ENCODE assay signal across 8 mouse cellular contexts in the genomic region with DNA sequence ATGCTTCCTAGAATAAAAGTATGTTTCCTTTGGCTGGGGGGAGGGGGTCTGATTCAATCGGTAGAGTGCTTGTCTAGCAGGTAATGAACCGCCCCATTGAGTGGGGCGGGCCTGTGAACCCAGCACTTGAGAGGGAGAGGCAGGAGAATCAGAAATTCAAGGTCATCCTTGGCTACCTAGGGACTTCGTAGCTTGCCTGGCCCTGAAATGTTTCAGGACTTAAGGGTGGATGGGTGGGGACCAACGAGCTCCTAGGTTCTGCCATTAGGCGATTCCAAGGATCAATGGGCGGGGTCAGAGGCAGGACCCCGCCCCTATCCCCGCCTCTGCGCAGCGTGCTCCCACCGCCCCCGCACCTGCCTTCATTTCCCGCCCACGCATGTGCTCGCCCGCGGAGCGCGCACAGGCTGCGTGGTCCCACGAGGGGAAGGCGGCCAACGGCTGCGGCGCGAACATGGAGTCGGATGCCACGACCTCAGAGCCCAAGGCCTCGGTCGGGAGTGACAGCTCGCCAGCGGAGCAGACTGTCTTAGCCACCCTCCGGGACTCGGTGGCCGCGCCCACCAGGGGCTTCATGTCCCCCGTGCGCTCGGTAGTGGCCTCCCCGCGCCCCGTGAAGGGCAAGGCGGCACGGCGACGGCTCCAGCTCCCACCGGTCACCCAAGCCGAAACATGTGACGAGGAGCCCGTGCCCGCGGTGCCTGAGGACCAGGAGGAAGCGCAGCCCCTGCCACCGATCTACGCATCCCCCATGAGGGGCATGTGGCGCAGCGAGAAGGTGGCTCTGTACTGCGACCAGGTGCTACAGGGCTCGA. TPM values are rescaled to one million over a fixed set of nuclear protein-coding genes. Genes with fewer than 3 reads are reported as not detected.
DNase-seq lines count a peak whose midpoint lies in the region; ATAC-seq lines count a peak whose summit lies in the region.

A gene (plus strand): TSS at position 393 of the 815 bp plus-strand sequence.

- peak within 1 kb of the TSS; percentile 96 for H3K4me2 ChIP-seq in hindbrain, embryonic 14.5 days (replicated peaks)

- ATAC-seq in hindbrain, embryonic 14.5 days (ENCODE audit: low FRiP score): peak; percentile 91

- H3K36me3 ChIP-seq in hindbrain, embryonic 14.5 days (replicated peaks; ENCODE audit: control insufficient read depth, insufficient read depth): no peaks in the 10 kb centered on the region

- no peaks in the 10 kb centered on the region for H3K27me3 ChIP-seq in hindbrain, embryonic 14.5 days (ENCODE audit: control insufficient read depth, insufficient read depth, low read length)

- peak; percentile 76 for DNase-seq in WW6 (ENCODE audit: low read depth, low spot score)
- DNase-seq in cerebellum, postnatal 36 days: peak; percentile 67 to 78
- DNase-seq in frontal cortex, postnatal 36 days (ENCODE audit: low spot score in 2 of 2): peak; percentile 63 to 71
- peak; percentile 74 for DNase-seq in hindbrain, embryonic 14.5 days (ENCODE audit: low spot score)
- DNase-seq in layer of hippocampus, postnatal 36 days: peak; percentile 77 to 81
- DNase-seq in lung, postnatal 25 days (ENCODE audit: low spot score): peak; percentile 59
- peak; percentile 30 for DNase-seq in retina, postnatal 7 days (ENCODE audit: low read depth, low spot score)
- peak; percentile 28 for DNase-seq in urinary bladder, adult 2 months (ENCODE audit: low spot score)

- H3K4me1 ChIP-seq in hindbrain, embryonic 14.5 days (replicated peaks; ENCODE audit: control insufficient read depth, insufficient read depth, low read length): peaks cover 5% of the 10 kb centered on the region; the same call in 1 of the 2 replicates

- H3K4me3 ChIP-seq in hindbrain, embryonic 14.5 days (replicated peaks; ENCODE audit: low read length): peak within 1 kb of the TSS; percentile 55

- WGBS in hindbrain, embryonic 14.5 days: 3% methylated on average over 50 of the region's 60 CpGs

- H3K9ac ChIP-seq in hindbrain, embryonic 14.5 days: peak within 1 kb of the TSS; percentile 66

- H3K9me3 ChIP-seq in hindbrain, embryonic 14.5 days (ENCODE audit: control insufficient read depth, low read length): no peaks in the 10 kb centered on the region

- H3K27ac ChIP-seq in hindbrain, embryonic 14.5 days: no peak within 1 kb of the TSS

RNA-seq across cellular contexts. Expression of the gene that starts here (rescaled TPM):
- 0.56 and 0.85 TPM in 2 replicates for polyA plus RNA-seq in hindbrain, embryonic 14.5 days (2014; fragmentation: Nextera tagmentation; extraction: Ambion mirVana)
- 1 to 10 TPM; 3.8 to 6.0 TPM for total RNA-seq in layer of hippocampus, postnatal 36 days (2021)
- polyA plus RNA-seq in urinary bladder, adult 2 months (2012; rRNA removed): 0.34 and 0.37 TPM in 2 replicates

Comparison
In these comparisons a context has a peak if more than half of its experiments do, and no peak if none do; other contexts are left out.
1. Peak in DNase-seq, ATAC-seq, H3K4me3 ChIP-seq, H3K9ac ChIP-seq and H3K4me2 ChIP-seq in hindbrain, embryonic 14.5 days; RNA of the gene not detected or under 1 TPM.
2. Peak in DNase-seq in urinary bladder, adult 2 months; RNA of the gene not detected or under 1 TPM.
3. DNase-seq: peak in every context shown above with its lines; median percentile 79 in layer of hippocampus, postnatal 36 days; 76 in WW6; 74 in hindbrain, embryonic 14.5 days; 72 in cerebellum, postnatal 36 days; 67 in frontal cortex, postnatal 36 days; 59 in lung, postnatal 25 days; 30 in retina, postnatal 7 days; 28 in urinary bladder, adult 2 months.